Mouse (Mus musculus) monocyte, adult 5-6 weeks (primary cell): Measurements from ENCODE around the gene Bcl2l14. TPM values are rescaled to one million over a fixed set of nuclear protein-coding genes. Genes with fewer than 3 reads are reported as not detected.

Experiments
- ATAC-seq: fragments of 153-309, 156-312 bp; replicated peaks from 2 replicates; pipeline ENCODE4 v1.8.0; 2017; ENCODE audit warnings: mild to moderate bottlenecking; ENCODE audit not compliant: low TSS enrichment, insufficient number of reproducible peaks, severe bottlenecking, poor library complexity, low FRiP score
- total RNA-seq: library from RNA; stranded (forward); fragments of 200-1000, 200-491, 200-594 nt; gene quantifications from 3 replicates; pipeline ENCODE4 v1.2.3, GENCODE M21; 2017

Bcl2l14 gene
- total RNA-seq, 1 experiment from 2014 or later, result 0.57 TPM

GRCm38 (mm10) chr6:134389917-134390316 is 6.2 kb upstream of the Bcl2l14 start:
- ATAC-seq, result no peak

- ATAC-seq, result no peak
Measured at GRCm38 (mm10) chr6:134390837-134391236, 5.3 kb upstream of the Bcl2l14 start.

- no peak for ATAC-seq
Measured at GRCm38 (mm10) chr6:134402914-134403683, 7.0 kb downstream of the Bcl2l14 start.

- ATAC-seq, result no peak
Measured at GRCm38 (mm10) chr6:134403684-134404070, 7.6 kb downstream of the Bcl2l14 start.

- no peak for ATAC-seq
Measured at GRCm38 (mm10) chr6:134407226-134407625, 11.1 kb downstream of the Bcl2l14 start.

GRCm38 (mm10) chr6:134413706-134414531 is 17.8 kb downstream of the Bcl2l14 start:
- peak; percentile 41; the same call in 1 of the 2 replicates for ATAC-seq

GRCm38 (mm10) chr6:134414532-134414883 is 18.4 kb downstream of the Bcl2l14 start:
- ATAC-seq, result no peak; the same call in 1 of the 2 replicates

- no peak for ATAC-seq
Measured at GRCm38 (mm10) chr6:134416556-134417105, 20.5 kb downstream of the Bcl2l14 start.

- ATAC-seq, result no peak
Measured at GRCm38 (mm10) chr6:134417886-134418285, 21.8 kb downstream of the Bcl2l14 start.

GRCm38 (mm10) chr6:134420375-134420774 is 24.3 kb downstream of the Bcl2l14 start:
- no peak for ATAC-seq

- ATAC-seq, result no peak
Measured at GRCm38 (mm10) chr6:134421921-134422320, 25.8 kb downstream of the Bcl2l14 start.

GRCm38 (mm10) chr6:134425216-134425717 is 29.1 kb downstream of the Bcl2l14 start:
- ATAC-seq, result no peak

- no peak for ATAC-seq
Measured at GRCm38 (mm10) chr6:134427165-134427564, 31.0 kb downstream of the Bcl2l14 start.

GRCm38 (mm10) chr6:134428455-134428854 is 32.3 kb downstream of the Bcl2l14 start:
- no peak for ATAC-seq

GRCm38 (mm10) chr6:134430161-134430799 is 34.2 kb downstream of the Bcl2l14 start:
- no peak for ATAC-seq

- ATAC-seq, result no peak
Measured at GRCm38 (mm10) chr6:134431583-134431982, 35.5 kb downstream of the Bcl2l14 start.

GRCm38 (mm10) chr6:134433281-134433680 is 37.2 kb downstream of the Bcl2l14 start:
- ATAC-seq, result no peak

- ATAC-seq, result no peak
Measured at GRCm38 (mm10) chr6:134434044-134434443, 37.9 kb downstream of the Bcl2l14 start.

- ATAC-seq, result no peak
Measured at GRCm38 (mm10) chr6:134434866-134435390, 38.8 kb downstream of the Bcl2l14 start.
